Mouse (Mus musculus) kidney, embryonic 14.5 days (tissue): ENCODE results near the gene Hexb. TPM values are rescaled to one million over a fixed set of nuclear protein-coding genes. Genes with fewer than 3 reads are reported as not detected.

ENCODE experiments used
- ATAC-seq: fragments of 200-750 bp; cut with Nextera tagmentation; 2 replicates; pipeline ENCODE4 v1.8.0; 2017; ENCODE audit warnings: moderate number of reproducible peaks, mild to moderate bottlenecking, moderate TSS enrichment, moderate library complexity; ENCODE audit not compliant: low FRiP score, low TSS enrichment
- H3K27ac ChIP-seq: fragments of 300-500 bp; sonication (generic); 2 replicates; pipeline ENCODE4 v1.5.1; 2014; ENCODE audit warnings: low read depth, mild to moderate bottlenecking, low read length, moderate library complexity, mixed read lengths
- H3K27me3 ChIP-seq: fragments of 300-500 bp; sonication (generic); 2 replicates; pipeline ENCODE4 v1.6.1; 2014; ENCODE audit warnings: mild to moderate bottlenecking, low read length; ENCODE audit not compliant: control insufficient read depth, insufficient read depth
- H3K36me3 ChIP-seq: fragments of 300-500 bp; sonication (generic); 2 replicates; pipeline ENCODE4 v1.6.1; 2014; ENCODE audit warnings: low read length, mixed read lengths; ENCODE audit not compliant: control insufficient read depth, insufficient read depth
- H3K4me1 ChIP-seq: fragments of 300-500 bp; sonication (generic); 2 replicates; pipeline ENCODE4 v1.6.1; 2014; ENCODE audit warnings: low read length, mixed read lengths; ENCODE audit not compliant: control insufficient read depth, insufficient read depth
- H3K4me2 ChIP-seq: fragments of 300-500 bp; sonication (generic); replicated peaks from 2 replicates; pipeline ENCODE4 v1.6.1; 2014; ENCODE audit warnings: low read depth, mild to moderate bottlenecking, low read length
- H3K4me3 ChIP-seq: fragments of 300-500 bp; sonication (generic); 2 replicates; pipeline ENCODE4 v1.5.1; 2014; ENCODE audit warnings: mild to moderate bottlenecking, low read length
- H3K9ac ChIP-seq: fragments of 300-500 bp; sonication (generic); 2 replicates; pipeline ENCODE4 v1.6.1; 2014; ENCODE audit warnings: low read depth, mild to moderate bottlenecking, low read length, moderate library complexity
- H3K9me3 ChIP-seq: fragments of 300-500 bp; sonication (generic); 2 replicates; pipeline ENCODE4 v1.6.1; 2016; ENCODE audit warnings: low read length; ENCODE audit not compliant: control insufficient read depth
- WGBS: fragments of 180-500 bp; shearing (Covaris S2); extraction: QIAGEN DNeasy Blood & Tissue Kit; methylation state at CpG from one replicate; pipeline ENCODE4 v1.1.7; 2014; 5-methylcytosine and 5-hydroxymethylcytosine counted together
- polyA plus RNA-seq: library from polyadenylated mRNA; unstranded; fragments of >200 nt; fragmentation: Nextera tagmentation; extraction: Ambion mirVana; gene quantifications from 2 replicates; pipeline ENCODE4 v1.2.1, GENCODE M21; 2014

The Hexb gene
- polyA plus RNA-seq, 1 experiment from 2014 or later = 31.3 TPM

DNA sequence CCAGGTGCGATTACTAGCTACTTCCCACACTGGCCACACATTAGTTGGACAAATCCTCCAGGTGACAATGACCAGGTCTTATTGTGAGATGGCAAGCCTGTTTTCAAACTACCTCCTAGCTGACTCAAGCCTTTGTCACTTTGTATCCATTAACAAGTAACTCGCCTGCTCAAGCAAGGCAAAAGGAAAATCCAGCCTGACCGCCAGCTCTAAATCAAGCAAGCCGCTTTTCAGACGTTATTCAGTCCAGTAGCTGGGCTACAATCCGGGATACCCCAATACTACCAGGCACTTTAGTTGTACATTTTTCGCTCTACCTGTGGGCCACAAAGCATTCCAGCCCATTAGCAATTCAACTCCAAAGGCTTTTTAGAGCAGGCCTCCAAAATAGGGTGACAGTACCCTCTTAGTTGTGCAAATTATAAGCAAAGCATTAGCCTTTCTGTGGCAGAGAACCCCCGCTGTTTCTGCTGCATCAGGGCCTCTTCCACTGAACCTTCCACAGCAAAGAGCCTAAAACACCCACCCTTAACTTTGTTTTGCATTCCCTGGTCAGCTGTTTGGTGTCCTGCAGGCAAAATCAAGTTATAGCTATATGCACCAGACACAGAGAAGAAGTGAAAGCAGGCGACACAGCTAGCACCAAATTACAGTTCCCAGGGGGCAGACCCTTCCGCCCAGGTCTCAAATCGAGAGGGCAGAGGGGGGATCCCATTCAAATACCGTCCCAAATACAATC is 1.8 kb downstream of the Hexb start:
- WGBS = 69% methylated on average over 12 of the region's 12 CpGs
- no peak for ATAC-seq
- no peaks in the 10 kb centered on the region for H3K36me3 ChIP-seq
- no peaks in the 10 kb centered on the region for H3K4me1 ChIP-seq
- no peak overlapping the region for H3K27ac ChIP-seq
- no peak overlapping the region for H3K9ac ChIP-seq
- H3K4me3 ChIP-seq = no peak overlapping the region
- H3K9me3 ChIP-seq = no peaks in the 10 kb centered on the region
- H3K4me2 ChIP-seq = no peak overlapping the region
- H3K27me3 ChIP-seq = no peaks in the 10 kb centered on the region

DNA sequence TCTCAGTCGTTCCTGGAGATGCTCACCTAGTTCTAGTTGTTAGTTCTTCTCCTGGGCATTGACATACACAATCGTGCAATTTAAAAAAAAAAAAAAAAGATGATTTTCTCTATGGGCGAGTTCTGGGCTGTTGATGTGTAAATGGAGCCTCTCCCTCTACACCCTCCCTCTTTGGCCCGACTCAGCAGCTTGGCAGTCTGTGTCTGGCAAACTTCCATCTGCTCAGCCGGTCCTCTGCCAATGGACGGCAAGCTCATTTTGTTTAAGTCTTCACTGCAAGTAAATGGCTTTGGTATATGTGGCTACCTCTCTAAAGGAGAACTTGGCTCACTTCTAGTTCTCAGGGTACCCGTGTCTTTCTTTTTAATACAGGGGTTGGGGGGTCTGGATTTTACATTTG is 4.7 kb downstream of the Hexb start:
- H3K9ac ChIP-seq = no peak overlapping the region
- no peak overlapping the region for H3K27ac ChIP-seq
- ATAC-seq = no peak
- WGBS = 69% methylated on average over 7 of the region's 7 CpGs
- H3K4me3 ChIP-seq = no peak overlapping the region
- no peaks in the 10 kb centered on the region for H3K36me3 ChIP-seq
- H3K4me2 ChIP-seq = no peak overlapping the region
- no peaks in the 10 kb centered on the region for H3K27me3 ChIP-seq
- no peaks in the 10 kb centered on the region for H3K4me1 ChIP-seq
- no peaks in the 10 kb centered on the region for H3K9me3 ChIP-seq

DNA sequence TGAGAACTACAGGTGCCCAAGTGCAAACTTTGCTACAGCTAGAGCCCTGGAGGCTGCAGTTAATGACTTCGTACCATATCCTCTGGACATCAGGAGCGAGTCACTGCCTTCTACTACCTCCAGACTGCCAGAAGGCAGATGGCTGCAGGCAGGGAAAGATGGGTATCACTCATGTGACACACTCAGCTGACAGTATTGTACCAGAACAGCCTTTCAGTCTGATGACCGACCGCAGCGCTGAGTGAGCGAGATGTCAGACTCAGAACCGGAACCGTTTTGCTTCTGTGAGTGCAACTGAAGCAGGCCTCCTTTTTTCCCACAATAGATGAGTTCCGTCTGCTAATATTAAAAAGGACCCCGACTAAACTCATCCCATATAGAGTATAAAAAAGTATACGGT is 5.5 kb downstream of the Hexb start:
- no peaks in the 10 kb centered on the region for H3K27me3 ChIP-seq

DNA sequence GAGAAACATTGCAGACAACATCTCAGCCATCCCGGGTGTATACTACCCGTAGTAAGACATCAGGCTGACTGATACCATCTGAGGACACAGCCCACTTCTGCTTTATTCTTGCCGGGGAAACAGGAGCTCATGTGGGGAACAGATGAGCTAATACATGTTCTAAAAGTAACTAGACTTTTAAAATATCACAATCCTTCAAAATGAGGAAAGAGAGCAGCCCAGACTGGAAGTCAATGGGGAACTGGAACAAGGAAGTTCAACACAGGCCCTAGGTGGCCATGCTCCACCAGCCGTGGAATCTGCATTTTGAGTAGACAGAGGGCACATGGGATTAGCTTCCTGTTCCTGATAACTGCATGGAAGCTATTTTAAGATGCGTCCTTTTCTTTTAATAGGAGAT is 10.5 kb downstream of the Hexb start:
- Histone ChIP-seq H3K9ac (no peak overlapping the region), H3K4me2 (no peak overlapping the region), H3K36me3 (no peaks in the 10 kb centered on the region), H3K27me3 (no peaks in the 10 kb centered on the region), H3K27ac (no peak overlapping the region), H3K9me3 (no peaks in the 10 kb centered on the region), H3K4me1 (no peaks in the 10 kb centered on the region), H3K4me3 (no peak overlapping the region)
- WGBS = 84% methylated on average over 5 of the region's 5 CpGs
- no peak for ATAC-seq

More for the DNA sequence above, 5.5 kb downstream of the Hexb start:
- H3K4me2 ChIP-seq = no peak overlapping the region
- H3K27ac ChIP-seq = no peak overlapping the region
- 86% methylated on average over 11 of the region's 11 CpGs for WGBS
- H3K4me1 ChIP-seq = no peaks in the 10 kb centered on the region
- H3K9ac ChIP-seq = no peak overlapping the region
- H3K9me3 ChIP-seq = no peaks in the 10 kb centered on the region
- no peak overlapping the region for H3K4me3 ChIP-seq
- no peak for ATAC-seq
- H3K36me3 ChIP-seq = no peaks in the 10 kb centered on the region

DNA sequence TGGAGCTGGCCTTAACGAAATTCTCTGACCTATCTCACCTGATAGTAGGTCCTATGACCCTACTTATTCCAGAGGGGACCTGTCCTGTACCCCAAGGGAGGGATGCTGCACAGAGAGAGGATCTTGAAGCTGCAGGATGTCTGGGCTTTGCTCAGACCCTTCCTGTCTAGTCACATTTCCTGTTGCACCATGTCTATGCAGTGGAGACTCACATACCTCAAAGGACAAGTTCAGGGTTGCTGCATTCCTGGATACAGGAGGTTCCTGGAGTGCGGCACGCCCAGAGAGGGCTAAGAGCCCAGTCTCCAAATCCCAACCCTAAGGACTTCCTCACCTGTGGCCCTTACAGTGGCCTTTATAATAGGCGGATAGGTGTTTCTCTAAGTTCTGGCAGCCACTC is 11.8 kb downstream of the Hexb start:
- 85% methylated on average over 4 of the region's 4 CpGs for WGBS
- no peaks in the 10 kb centered on the region for H3K9me3 ChIP-seq
- no peaks in the 10 kb centered on the region for H3K4me1 ChIP-seq
- no peak overlapping the region for H3K27ac ChIP-seq
- no peaks in the 10 kb centered on the region for H3K27me3 ChIP-seq
- H3K9ac ChIP-seq = no peak overlapping the region
- H3K36me3 ChIP-seq = 0 out of 2 replicates have a peak, but pooled peaks cover under 1% of the 10 kb centered on the region
- H3K4me2 ChIP-seq = no peak overlapping the region
- H3K4me3 ChIP-seq = no peak overlapping the region
- ATAC-seq = no peak

DNA sequence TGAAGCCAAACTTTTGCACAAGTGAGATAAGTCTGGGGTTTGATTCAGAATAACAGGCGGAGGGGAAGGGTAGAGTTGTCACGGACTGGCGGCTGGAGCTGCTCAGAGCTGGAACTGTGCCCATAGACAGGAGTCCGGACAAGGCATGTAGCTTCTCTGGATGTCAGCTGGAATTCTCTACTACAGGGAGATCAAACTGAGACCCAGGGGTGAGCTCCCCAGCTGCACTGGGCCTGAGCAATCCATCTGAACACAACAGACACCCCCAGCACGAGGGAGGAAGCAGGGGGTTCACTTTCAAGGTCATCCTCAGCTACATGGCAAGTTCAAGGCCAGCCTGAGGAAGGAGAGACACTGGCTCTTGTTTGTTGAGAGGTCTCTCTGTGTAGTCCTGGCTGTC is 13.5 kb downstream of the Hexb start:
- 69% methylated on average over 5 of the region's 5 CpGs for whole genome bisulfite sequencing
- H3K9me3 ChIP-seq = no peaks in the 10 kb centered on the region
- no peaks in the 10 kb centered on the region for H3K27me3 ChIP-seq
- H3K4me2 ChIP-seq = no peak overlapping the region
- no peak for ATAC-seq
- no peak overlapping the region for H3K27ac ChIP-seq
- no peak overlapping the region for H3K4me3 ChIP-seq
- H3K9ac ChIP-seq = no peak overlapping the region
- H3K4me1 ChIP-seq = no peaks in the 10 kb centered on the region
- peaks cover 15% of the 10 kb centered on the region for H3K36me3 ChIP-seq

DNA sequence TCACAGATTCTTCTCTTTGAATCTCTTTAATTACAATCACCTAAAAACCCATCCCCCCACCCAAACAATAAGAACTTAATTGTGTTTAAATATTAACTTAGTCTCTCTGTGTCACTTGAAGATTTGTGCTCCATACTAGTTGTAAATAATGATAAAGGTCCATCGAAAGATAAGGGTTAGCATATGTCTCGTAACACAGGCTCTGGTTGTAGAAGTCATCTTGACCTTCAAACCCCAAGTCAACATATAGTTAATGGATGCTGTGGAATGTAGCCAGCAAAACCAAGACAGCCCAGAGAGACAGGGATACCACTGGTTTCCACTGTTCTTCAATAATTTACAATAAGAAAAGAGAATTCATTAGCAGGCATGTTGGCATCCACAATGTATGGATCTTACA is 14.0 kb downstream of the Hexb start:
- no peak overlapping the region for H3K4me2 ChIP-seq
- no peak for ATAC-seq
- 72% methylated on average over 2 of the region's 2 CpGs for WGBS

DNA sequence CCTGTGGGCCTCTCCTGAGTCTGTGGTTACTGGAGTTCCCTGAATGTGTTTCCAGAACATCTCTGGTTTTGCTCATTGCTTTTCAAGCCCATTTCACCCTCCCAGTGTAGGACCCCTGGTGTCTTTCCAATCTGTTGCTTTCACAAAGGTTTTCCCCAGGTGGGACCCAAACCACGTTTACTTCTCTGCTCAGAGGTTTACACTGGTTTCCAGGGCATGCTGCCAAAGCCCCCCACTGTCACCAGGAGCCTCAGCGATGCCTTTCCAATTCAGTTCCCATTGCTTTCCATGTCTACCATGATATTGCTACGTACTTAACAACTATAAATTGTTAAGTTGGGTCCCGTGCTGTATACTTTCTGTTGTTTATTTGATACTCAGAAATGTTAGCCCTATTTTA is 15.3 kb downstream of the Hexb start:
- no peak for ATAC-seq
- peaks cover 32% of the 10 kb centered on the region for H3K36me3 ChIP-seq

More for the DNA sequence above, 14.0 kb downstream of the Hexb start:
- Histone ChIP-seq H3K9ac (no peak overlapping the region), H3K4me3 (no peak overlapping the region), H3K9me3 (no peaks in the 10 kb centered on the region), H3K36me3 (peaks cover 19% of the 10 kb centered on the region), H3K27me3 (no peaks in the 10 kb centered on the region), H3K27ac (no peak overlapping the region), H3K4me1 (no peaks in the 10 kb centered on the region)

DNA sequence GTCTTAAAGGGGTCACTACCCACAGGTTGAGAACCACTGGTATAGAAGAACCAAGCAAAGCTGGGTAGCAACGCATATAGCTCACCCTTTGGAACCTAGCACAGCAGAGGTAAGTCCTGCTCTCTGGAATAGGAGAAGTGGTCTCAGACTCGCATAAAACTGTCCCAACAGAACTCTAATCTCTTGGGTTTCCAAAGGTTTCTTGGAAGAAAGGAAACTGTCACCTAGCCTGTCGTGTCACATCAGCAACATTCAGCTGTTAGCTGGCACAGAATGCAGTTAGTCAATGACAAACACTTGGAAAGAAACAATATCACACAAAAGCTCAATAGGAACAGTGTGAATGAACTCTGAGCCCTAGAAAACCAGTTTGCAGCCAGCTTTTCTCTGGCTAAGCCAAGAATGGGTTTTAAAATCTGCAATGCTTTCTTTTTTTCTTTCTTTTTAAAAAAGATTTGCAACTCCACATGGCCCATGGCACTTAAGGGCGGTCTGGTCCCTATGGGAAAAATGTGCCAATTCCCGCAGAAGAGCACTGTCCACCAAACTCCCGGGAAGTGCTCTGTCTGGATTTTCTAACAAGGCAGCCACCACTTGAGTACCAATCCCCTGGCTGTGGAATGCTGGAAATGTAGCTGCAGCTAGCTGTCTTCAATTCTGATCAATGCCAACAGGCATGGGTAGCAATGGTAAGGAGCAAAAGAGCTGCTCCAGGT is 17.9 kb downstream of the Hexb start:
- no peak overlapping the region for H3K4me2 ChIP-seq
- 86% methylated on average over 6 of the region's 6 CpGs for WGBS
- no peaks in the 10 kb centered on the region for H3K4me1 ChIP-seq
- H3K4me3 ChIP-seq = no peak overlapping the region
- no peak for ATAC-seq
- H3K9ac ChIP-seq = no peak overlapping the region
- H3K27ac ChIP-seq = no peak overlapping the region
- H3K27me3 ChIP-seq = no peaks in the 10 kb centered on the region
- H3K9me3 ChIP-seq = no peaks in the 10 kb centered on the region
- peaks cover 53% of the 10 kb centered on the region for H3K36me3 ChIP-seq

More for the DNA sequence above, 15.3 kb downstream of the Hexb start:
- Histone ChIP-seq H3K27ac (no peak overlapping the region), H3K4me1 (no peaks in the 10 kb centered on the region), H3K9me3 (no peaks in the 10 kb centered on the region), H3K4me3 (no peak overlapping the region), H3K9ac (no peak overlapping the region), H3K27me3 (no peaks in the 10 kb centered on the region), H3K4me2 (no peak overlapping the region)
- 80% methylated on average over 4 of the region's 4 CpGs for WGBS
